Mouse (Mus musculus) heart, embryonic 14.5 days (tissue): ENCODE measurements around the gene BC017158. TPM values are rescaled to one million over a fixed set of nuclear protein-coding genes. Genes with fewer than 3 reads are reported as not detected.
A peak's percentile ranks its signal among the peaks of the same experiment; 100 is the strongest.
"Not testable (repeated sequence)": the region's sequence is repeated elsewhere in the genome, so short reads cannot be mapped to it uniquely, and the experiment has no call there.

Experiments used
- ATAC-seq: fragments of 200-750 bp; cut with Nextera tagmentation; 2 replicates; pipeline ENCODE4 v1.8.0; 2017; ENCODE audit warnings: low read depth, moderate TSS enrichment; ENCODE audit not compliant: insufficient number of reproducible peaks, insufficient read depth, low FRiP score
- H3K27ac ChIP-seq, 2 experiments: fragments of 200-500 bp in 1 of 2; fragments of 300-500 bp in 1 of 2; sonication (generic) in 1 of 2; replicated peaks in 1 of 2; 2 replicates each; pipeline ENCODE4 v1.5.1; 2012 to 2014; ENCODE audit warnings: low read depth in 2 of 2, low read length in 2 of 2, control low read depth in 1 of 2, mild to moderate bottlenecking in 1 of 2, mixed read lengths in 1 of 2; ENCODE audit not compliant: control insufficient read depth in 1 of 2, insufficient read depth in 1 of 2
- H3K27me3 ChIP-seq: fragments of 300-500 bp; sonication (generic); 2 replicates; pipeline ENCODE4 v1.6.1; 2014; ENCODE audit warnings: mild to moderate bottlenecking, low read length, control low read depth; ENCODE audit not compliant: control insufficient read depth, insufficient read depth
- H3K36me3 ChIP-seq: fragments of 300-500 bp; sonication (generic); 2 replicates; pipeline ENCODE4 v1.6.1; 2014; ENCODE audit warnings: mild to moderate bottlenecking, control low read depth, low read length, mixed read lengths; ENCODE audit not compliant: control insufficient read depth, insufficient read depth
- H3K4me1 ChIP-seq, 2 experiments: fragments of 200-500 bp in 1 of 2; fragments of 300-500 bp in 1 of 2; sonication (generic) in 1 of 2; 2 replicates each; pipeline ENCODE4 v1.6.1; 2012 to 2014; ENCODE audit warnings: low read length in 2 of 2, control low read depth in 1 of 2, mixed read lengths in 1 of 2; ENCODE audit not compliant: control insufficient read depth in 2 of 2, insufficient read depth in 2 of 2
- H3K4me2 ChIP-seq: fragments of 300-500 bp; sonication (generic); 2 replicates; pipeline ENCODE4 v1.6.1; 2014; ENCODE audit warnings: mild to moderate bottlenecking, low read length
- H3K4me3 ChIP-seq, 2 experiments: fragments of 200-500 bp in 1 of 2; fragments of 300-500 bp in 1 of 2; sonication (generic) in 1 of 2; 2 replicates each; pipeline ENCODE4 v1.5.1; 2012 to 2014; ENCODE audit warnings: low read length in 2 of 2, mild to moderate bottlenecking in 2 of 2, control low read depth in 1 of 2, low read depth in 1 of 2, moderate library complexity in 1 of 2; ENCODE audit not compliant: control insufficient read depth in 1 of 2, insufficient read depth in 1 of 2
- H3K9ac ChIP-seq: fragments of 300-500 bp; sonication (generic); 2 replicates; pipeline ENCODE4 v1.6.1; 2014; ENCODE audit warnings: mild to moderate bottlenecking, low read length
- H3K9me3 ChIP-seq: fragments of 300-500 bp; sonication (generic); 2 replicates; pipeline ENCODE4 v1.6.1; 2016; ENCODE audit warnings: low read length, control low read depth; ENCODE audit not compliant: control insufficient read depth
- WGBS: fragments of 180-500 bp; shearing (Covaris S2); extraction: QIAGEN DNeasy Blood & Tissue Kit; methylation state at CpG from one replicate; pipeline ENCODE4 v1.1.7; 2014; 5-methylcytosine and 5-hydroxymethylcytosine counted together
- polyA plus RNA-seq: library from polyadenylated mRNA; unstranded; fragments of >200 nt; fragmentation: Nextera tagmentation; extraction: Ambion mirVana; gene quantifications from 2 replicates; pipeline ENCODE4 v1.2.1, GENCODE M21; 2014

The BC017158 gene
- 15.1 and 16.3 TPM in 2 replicates for polyA plus RNA-seq

- peaks cover 2 to 13% of the 10 kb centered on the region in 2 experiments for H3K4me1 ChIP-seq
- peak within 1 kb of the TSS; percentile 88 for H3K9ac ChIP-seq
- ATAC-seq: peak; percentile 60
- H3K27me3 ChIP-seq: no peaks in the 10 kb centered on the region
- WGBS: 2% methylated on average over 47 of the region's 47 CpGs
- H3K36me3 ChIP-seq: peaks cover 19% of the 10 kb centered on the region
- no peaks in the 10 kb centered on the region for H3K9me3 ChIP-seq
- peak within 1 kb of the TSS; percentile 88 for H3K4me2 ChIP-seq
- peak within 1 kb of the TSS; percentile 15 to 69 for H3K27ac ChIP-seq
- peak within 1 kb of the TSS; percentile 86 to 91 for H3K4me3 ChIP-seq
Observed at GRCm38 (mm10) chr7:128297617-128298480, at the start of gene BC017158. BC017158 (minus strand) TSS chr7:128298170.

GRCm38 (mm10) chr7:128346991-128347390, 49.0 kb upstream of the BC017158 start:
- Histone ChIP-seq H3K4me1 (peaks cover 2 to 4% of the 10 kb centered on the region in 2 experiments; a peak in 2 of 4 replicates), H3K9me3 (no peaks in the 10 kb centered on the region), H3K9ac (no peak overlapping the region), H3K27me3 (no peaks in the 10 kb centered on the region), H3K4me2 (no peak overlapping the region), H3K4me3 (no peak overlapping the region), H3K36me3 (no peaks in the 10 kb centered on the region), H3K27ac (no peak overlapping the region)
- WGBS: 52% methylated on average over 8 of the region's 8 CpGs
- no peak for ATAC-seq

- Histone ChIP-seq H3K27me3 (no peaks in the 10 kb centered on the region), H3K4me1 (peaks cover 2 to 4% of the 10 kb centered on the region in 2 experiments; a peak in 2 of 4 replicates), H3K4me2 (no peak overlapping the region), H3K27ac (no peak overlapping the region), H3K9ac (no peak overlapping the region), H3K36me3 (no peaks in the 10 kb centered on the region), H3K9me3 (no peaks in the 10 kb centered on the region), H3K4me3 (no peak overlapping the region)
- no peak for ATAC-seq
- WGBS: 48% methylated on average over 2 of the region's 2 CpGs
Observed at GRCm38 (mm10) chr7:128346522-128346921, 48.6 kb upstream of the BC017158 start.

- no peak overlapping the region for H3K9ac ChIP-seq
- ATAC-seq: no peak
- no peaks in the 10 kb centered on the region for H3K36me3 ChIP-seq
- 76% methylated on average over 6 of the region's 6 CpGs for WGBS
- H3K27ac ChIP-seq: no peak overlapping the region
- no peak overlapping the region for H3K4me2 ChIP-seq
- peaks cover 2 to 4% of the 10 kb centered on the region in 2 experiments; a peak in 2 of 4 replicates for H3K4me1 ChIP-seq
- no peaks in the 10 kb centered on the region for H3K27me3 ChIP-seq
- H3K4me3 ChIP-seq: no peak overlapping the region
- no peaks in the 10 kb centered on the region for H3K9me3 ChIP-seq
Observed at GRCm38 (mm10) chr7:128345691-128346090, 47.7 kb upstream of the BC017158 start.

DNA sequence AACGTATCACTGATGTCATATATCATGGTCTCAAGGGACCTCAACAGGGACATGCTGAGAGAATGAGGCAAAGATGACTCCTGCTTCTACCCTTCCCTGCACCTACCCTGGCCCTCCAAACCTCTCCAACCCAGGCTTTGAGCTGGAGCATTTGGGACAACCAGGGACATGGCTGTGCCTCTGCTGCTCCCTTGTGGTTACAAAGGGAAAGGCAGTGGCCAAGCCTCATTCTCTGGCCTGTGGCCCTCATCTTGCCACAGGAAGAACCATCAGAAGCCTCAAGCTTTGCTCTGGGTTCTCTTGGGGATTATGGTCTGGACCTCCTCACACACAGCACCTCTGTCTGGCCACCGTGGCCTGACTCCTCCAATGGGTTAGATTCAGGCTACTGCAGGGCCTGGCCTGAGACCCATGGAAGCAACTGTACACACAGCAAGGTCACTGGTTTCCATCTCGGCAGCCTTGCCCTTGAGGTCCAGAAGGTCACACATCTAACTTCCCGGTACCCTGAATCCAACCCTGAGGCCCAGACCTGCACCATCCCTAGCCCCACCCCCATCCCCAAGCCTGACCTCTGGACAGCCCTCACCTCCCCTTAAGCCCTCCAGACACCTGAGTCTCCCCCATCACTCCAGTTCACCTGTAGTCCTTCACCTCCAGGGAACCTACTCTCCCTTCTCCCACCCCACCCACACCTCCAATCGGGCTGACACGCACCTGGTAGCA, 47.1 kb upstream of the BC017158 start:
- ATAC-seq: 0 out of 2 replicates have a peak, but pooled peaks have one; percentile 9
- Histone ChIP-seq H3K4me2 (no peak overlapping the region), H3K9me3 (no peaks in the 10 kb centered on the region), H3K36me3 (no peaks in the 10 kb centered on the region), H3K4me3 (no peak overlapping the region), H3K9ac (no peak overlapping the region), H3K4me1 (peaks cover 2 to 4% of the 10 kb centered on the region in 2 experiments; a peak in 2 of 4 replicates), H3K27ac (no peak overlapping the region), H3K27me3 (no peaks in the 10 kb centered on the region)
- 48% methylated on average over 6 of the region's 6 CpGs for WGBS

- Histone ChIP-seq H3K27me3 (no peaks in the 10 kb centered on the region), H3K4me3 (no peak overlapping the region), H3K4me1 (peaks cover 2 to 4% of the 10 kb centered on the region in 2 experiments; a peak in 2 of 4 replicates), H3K9me3 (no peaks in the 10 kb centered on the region), H3K27ac (no peak overlapping the region), H3K4me2 (no peak overlapping the region), H3K9ac (no peak overlapping the region), H3K36me3 (no peaks in the 10 kb centered on the region)
- WGBS: 74% methylated on average over 7 of the region's 7 CpGs
- ATAC-seq: 0 out of 2 replicates have a peak, but pooled peaks have one; percentile 17
Observed at GRCm38 (mm10) chr7:128344488-128344887, 46.5 kb upstream of the BC017158 start.

GRCm38 (mm10) chr7:128342691-128343090, 44.7 kb upstream of the BC017158 start:
- not testable (repeated sequence) for ATAC-seq, H3K27ac ChIP-seq, H3K4me3 ChIP-seq, H3K4me2 ChIP-seq, H3K36me3 ChIP-seq, H3K9me3 ChIP-seq, H3K9ac ChIP-seq, H3K27me3 ChIP-seq, H3K4me1 ChIP-seq
- 91% methylated on average over 7 of the region's 10 CpGs for WGBS
